Mouse (Mus musculus) kidney, embryonic 15.5 days (tissue): ENCODE results near the gene Cdk6. TPM values are rescaled to one million over a fixed set of nuclear protein-coding genes. Genes with fewer than 3 reads are reported as not detected.
"Not testable (repeated sequence)": the region's sequence is repeated elsewhere in the genome, so short reads cannot be mapped to it uniquely, and the experiment has no call there.

Experiments used
- ATAC-seq: fragments of 200-750 bp; cut with Nextera tagmentation; replicated peaks from 2 replicates; pipeline ENCODE4 v1.8.0; 2017; ENCODE audit warnings: moderate TSS enrichment; ENCODE audit not compliant: low FRiP score
- H3K27ac ChIP-seq: fragments of 300-500 bp; sonication (generic); 2 replicates; pipeline ENCODE4 v1.5.1; 2015; ENCODE audit warnings: mild to moderate bottlenecking, inconsistent platforms
- H3K27me3 ChIP-seq: fragments of 300-500 bp; sonication (generic); 2 replicates; pipeline ENCODE4 v1.6.1; 2015; ENCODE audit warnings: inconsistent platforms
- H3K36me3 ChIP-seq: fragments of 300-500 bp; sonication (generic); 2 replicates; pipeline ENCODE4 v1.6.1; 2015; ENCODE audit warnings: inconsistent platforms
- H3K4me1 ChIP-seq: fragments of 300-500 bp; sonication (generic); 2 replicates; pipeline ENCODE4 v1.6.1; 2015; ENCODE audit warnings: inconsistent platforms
- H3K4me2 ChIP-seq: fragments of 300-500 bp; sonication (generic); 2 replicates; pipeline ENCODE4 v1.6.1; 2015; ENCODE audit warnings: moderate library complexity, mild to moderate bottlenecking, inconsistent platforms
- H3K4me3 ChIP-seq: fragments of 300-500 bp; sonication (generic); replicated peaks from 2 replicates; pipeline ENCODE4 v1.5.1; 2015; ENCODE audit warnings: mild to moderate bottlenecking, inconsistent platforms
- H3K9ac ChIP-seq: fragments of 300-500 bp; sonication (generic); 2 replicates; pipeline ENCODE4 v1.6.1; 2015; ENCODE audit warnings: mild to moderate bottlenecking, inconsistent platforms
- H3K9me3 ChIP-seq: fragments of 300-500 bp; sonication (generic); replicated peaks from 2 replicates; pipeline ENCODE4 v1.6.1; 2016; ENCODE audit warnings: inconsistent platforms
- WGBS: fragments of 180-500 bp; shearing (Covaris S2); methylation state at CpG from one replicate; pipeline ENCODE4 v1.1.7; 2015; ENCODE audit warnings: mixed read lengths; 5-methylcytosine and 5-hydroxymethylcytosine counted together
- polyA plus RNA-seq: library from polyadenylated mRNA; unstranded; fragments of >200 nt; fragmentation: Nextera tagmentation; extraction: Ambion mirVana; gene quantifications from 2 replicates; pipeline ENCODE4 v1.2.1, GENCODE M21; 2015

Cdk6 gene
- polyA plus RNA-seq, 1 experiment from 2014 or later, result 22.3 TPM

DNA sequence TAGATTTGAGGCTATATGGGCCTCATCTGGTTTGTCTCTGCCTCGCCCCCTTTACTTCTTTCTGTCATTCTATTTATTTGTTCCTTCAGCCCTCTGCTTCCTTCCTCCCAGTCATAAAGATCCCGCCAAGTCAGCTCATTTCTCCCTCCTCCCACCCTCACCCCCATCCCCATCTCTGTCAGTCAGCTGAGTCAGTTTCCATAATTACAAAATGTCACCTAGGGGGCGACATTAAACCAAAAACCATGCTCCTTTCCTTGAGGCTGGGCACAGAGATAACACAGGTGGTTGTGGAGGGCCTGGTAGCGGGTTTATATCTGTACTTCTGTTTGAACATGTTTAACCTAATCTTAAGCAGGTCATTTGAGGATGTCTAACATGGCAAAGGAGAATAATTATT lies 171.3 kb downstream of the Cdk6 start:
- no peak overlapping the region for H3K27ac ChIP-seq
- no peaks in the 10 kb centered on the region for H3K36me3 ChIP-seq
- no peak overlapping the region for H3K4me2 ChIP-seq
- no peak overlapping the region for H3K4me3 ChIP-seq
- 49% methylated on average over 4 of the region's 4 CpGs for WGBS
- peaks cover 8% of the 10 kb centered on the region; the same call in 1 of the 2 replicates for H3K4me1 ChIP-seq
- no peak for ATAC-seq
- no peaks in the 10 kb centered on the region for H3K27me3 ChIP-seq
- no peak overlapping the region for H3K9ac ChIP-seq
- no peaks in the 10 kb centered on the region for H3K9me3 ChIP-seq

GRCm38 (mm10) chr5:3514901-3515311 lies 173.6 kb downstream of the Cdk6 start:
- no peaks in the 10 kb centered on the region for H3K9me3 ChIP-seq
- H3K36me3 ChIP-seq, result no peaks in the 10 kb centered on the region
- no peak for ATAC-seq
- 40% methylated on average over 8 of the region's 8 CpGs for WGBS
- H3K27ac ChIP-seq, result no peak overlapping the region
- H3K9ac ChIP-seq, result no peak overlapping the region
- H3K4me1 ChIP-seq, result peaks cover 6% of the 10 kb centered on the region; the same call in 1 of the 2 replicates
- no peak overlapping the region for H3K4me2 ChIP-seq
- no peaks in the 10 kb centered on the region for H3K27me3 ChIP-seq
- no peak overlapping the region for H3K4me3 ChIP-seq

- Histone ChIP-seq H3K27ac (no peak overlapping the region), H3K9me3 (no peaks in the 10 kb centered on the region), H3K27me3 (no peaks in the 10 kb centered on the region), H3K4me2 (no peak overlapping the region), H3K4me3 (no peak overlapping the region), H3K36me3 (no peaks in the 10 kb centered on the region), H3K9ac (no peak overlapping the region), H3K4me1 (peaks cover 6% of the 10 kb centered on the region; the same call in 1 of the 2 replicates)
- ATAC-seq, result no peak
- WGBS, result 91% methylated on average over 9 of the region's 9 CpGs
These were observed 174.2 kb downstream of the Cdk6 start for GRCm38 (mm10) chr5:3515477-3515876.

GRCm38 (mm10) chr5:3516481-3517075 lies 175.3 kb downstream of the Cdk6 start:
- H3K9me3 ChIP-seq, result no peaks in the 10 kb centered on the region
- no peaks in the 10 kb centered on the region for H3K27me3 ChIP-seq
- H3K9ac ChIP-seq, result no peak overlapping the region
- peaks cover 6% of the 10 kb centered on the region; the same call in 1 of the 2 replicates for H3K4me1 ChIP-seq
- ATAC-seq, result peak; percentile 89
- no peaks in the 10 kb centered on the region; the same call in 1 of the 2 replicates for H3K36me3 ChIP-seq
- no peak overlapping the region for H3K27ac ChIP-seq
- no peak overlapping the region for H3K4me3 ChIP-seq
- H3K4me2 ChIP-seq, result no peak overlapping the region
- WGBS, result 49% methylated on average over 9 of the region's 9 CpGs

GRCm38 (mm10) chr5:3520493-3521359 lies 179.4 kb downstream of the Cdk6 start:
- H3K27me3 ChIP-seq, result no peaks in the 10 kb centered on the region
- 85% methylated on average over 18 of the region's 18 CpGs for WGBS
- ATAC-seq, result no peak
- H3K4me1 ChIP-seq, result 0 out of 2 replicates have a peak, but pooled peaks cover 2% of the 10 kb centered on the region
- H3K4me3 ChIP-seq, result no peak overlapping the region
- no peaks in the 10 kb centered on the region for H3K9me3 ChIP-seq
- H3K27ac ChIP-seq, result no peak overlapping the region
- H3K9ac ChIP-seq, result no peak overlapping the region
- H3K36me3 ChIP-seq, result peaks cover 5% of the 10 kb centered on the region
- no peak overlapping the region for H3K4me2 ChIP-seq

DNA sequence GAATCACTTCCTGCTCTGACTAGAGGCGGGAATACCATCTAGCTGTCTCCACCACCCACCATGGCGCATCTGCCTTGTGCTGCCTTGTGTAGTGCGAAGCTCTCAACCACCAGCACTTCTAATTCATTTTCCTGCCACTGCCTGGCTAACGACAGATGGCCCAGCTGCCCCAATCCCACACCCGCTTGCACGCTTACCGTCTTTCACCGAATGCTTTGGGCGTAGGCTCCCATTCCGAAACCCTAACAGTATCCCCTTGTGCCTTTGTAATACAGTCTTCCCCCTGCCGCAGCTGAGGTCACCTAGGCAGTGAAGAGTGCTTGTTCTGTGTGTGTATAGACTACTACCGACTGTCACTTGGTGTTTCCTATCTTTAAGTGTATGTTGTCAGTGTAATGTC lies 180.5 kb downstream of the Cdk6 start:
- H3K4me3 ChIP-seq, result no peak overlapping the region
- no peaks in the 10 kb centered on the region for H3K4me1 ChIP-seq
- ATAC-seq, result no peak
- H3K4me2 ChIP-seq, result no peak overlapping the region
- no peak overlapping the region for H3K9ac ChIP-seq
- no peaks in the 10 kb centered on the region for H3K9me3 ChIP-seq
- H3K36me3 ChIP-seq, result peaks cover 5% of the 10 kb centered on the region
- no peaks in the 10 kb centered on the region for H3K27me3 ChIP-seq
- no peak overlapping the region for H3K27ac ChIP-seq
- WGBS, result 94% methylated on average over 12 of the region's 12 CpGs

DNA sequence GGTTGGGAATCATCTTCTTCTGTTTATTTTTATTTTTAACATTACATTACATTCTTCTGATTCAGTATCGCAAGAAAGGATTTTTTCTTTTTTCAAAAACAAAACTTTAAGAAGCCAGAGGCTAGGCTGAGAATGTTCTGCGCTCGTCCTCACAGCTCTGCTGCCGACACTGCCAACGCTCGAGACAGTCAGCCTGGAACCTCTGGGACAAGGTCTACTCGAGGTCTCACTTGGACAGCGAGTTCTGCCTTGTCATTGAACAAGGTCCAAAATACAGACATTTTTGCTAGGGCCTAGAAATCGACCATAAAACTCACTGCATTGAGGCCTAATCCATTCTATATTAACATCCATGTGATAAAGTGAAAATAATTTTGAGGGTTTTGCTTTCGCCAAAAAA lies 181.5 kb downstream of the Cdk6 start:
- H3K4me3 ChIP-seq, result no peak overlapping the region
- peaks cover 5% of the 10 kb centered on the region; the same call in 1 of the 2 replicates for H3K4me1 ChIP-seq
- no peaks in the 10 kb centered on the region for H3K27me3 ChIP-seq
- peaks cover 5% of the 10 kb centered on the region for H3K36me3 ChIP-seq
- 92% methylated on average over 10 of the region's 10 CpGs for WGBS
- no peak overlapping the region for H3K9ac ChIP-seq
- H3K9me3 ChIP-seq, result no peaks in the 10 kb centered on the region
- no peak overlapping the region for H3K27ac ChIP-seq
- no peak overlapping the region for H3K4me2 ChIP-seq
- no peak for ATAC-seq

DNA sequence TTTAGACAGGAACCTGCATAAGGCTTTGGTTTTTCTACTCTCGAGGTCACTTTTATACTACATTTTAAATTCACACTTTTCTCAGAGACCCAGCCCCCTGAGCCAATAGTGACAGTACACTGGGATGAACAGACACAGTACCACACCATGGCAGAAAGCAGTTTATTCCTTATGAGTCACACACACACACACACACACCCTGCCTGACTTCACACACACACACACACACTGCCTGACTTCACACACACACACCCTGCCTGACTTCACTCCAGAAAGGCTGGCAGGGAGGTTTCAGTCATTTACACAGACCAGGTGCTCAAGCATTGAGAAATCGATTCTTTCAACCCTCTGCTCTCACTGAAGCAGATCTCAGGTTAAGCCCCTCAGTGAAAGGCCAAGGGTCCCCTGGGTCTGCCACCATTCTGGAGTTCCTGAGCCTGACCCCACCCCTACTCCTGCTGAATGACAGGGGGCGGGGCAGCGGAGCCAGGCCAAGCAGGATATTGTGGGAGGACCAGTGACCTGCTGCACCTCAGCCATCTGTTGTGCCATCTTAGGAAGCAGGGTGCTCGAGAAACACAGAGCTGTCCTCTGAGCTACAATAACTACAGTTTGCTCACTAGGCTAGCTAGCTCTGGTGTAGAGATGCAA lies 185.9 kb downstream of the Cdk6 start:
- 32% methylated on average over 5 of the region's 5 CpGs for WGBS
- peak; percentile 81 for ATAC-seq

GRCm38 (mm10) chr5:3529585-3530189 lies 188.4 kb downstream of the Cdk6 start:
- no peak overlapping the region for H3K4me3 ChIP-seq
- H3K27ac ChIP-seq, result no peak overlapping the region
- no peaks in the 10 kb centered on the region for H3K9me3 ChIP-seq
- ATAC-seq, result no peak
- WGBS, result 76% methylated on average over 10 of the region's 10 CpGs
- no peaks in the 10 kb centered on the region for H3K36me3 ChIP-seq
- H3K9ac ChIP-seq, result no peak overlapping the region
- H3K4me1 ChIP-seq, result peaks cover 5% of the 10 kb centered on the region; the same call in 1 of the 2 replicates
- H3K27me3 ChIP-seq, result no peaks in the 10 kb centered on the region
- H3K4me2 ChIP-seq, result no peak overlapping the region

More for the DNA sequence above, 185.9 kb downstream of the Cdk6 start:
- Histone ChIP-seq H3K9me3 (no peaks in the 10 kb centered on the region), H3K27ac (no peak overlapping the region), H3K4me1 (peaks cover 5% of the 10 kb centered on the region; the same call in 1 of the 2 replicates), H3K4me2 (no peak overlapping the region), H3K4me3 (no peak overlapping the region), H3K27me3 (no peaks in the 10 kb centered on the region), H3K9ac (no peak overlapping the region), H3K36me3 (peaks cover 2% of the 10 kb centered on the region; the same call in 1 of the 2 replicates)

- not testable (repeated sequence) for H3K27me3 ChIP-seq, H3K4me1 ChIP-seq, H3K4me3 ChIP-seq, H3K27ac ChIP-seq, ATAC-seq, H3K4me2 ChIP-seq, H3K9me3 ChIP-seq, H3K9ac ChIP-seq, H3K36me3 ChIP-seq
These were observed 190.8 kb downstream of the Cdk6 start for GRCm38 (mm10) chr5:3532048-3532447.

- ATAC-seq, result no peak
These were observed 195.4 kb downstream of the Cdk6 start for GRCm38 (mm10) chr5:3536592-3537212.

More at GRCm38 (mm10) chr5:3536592-3537212, 195.4 kb downstream of the Cdk6 start:
- WGBS, result 74% methylated on average over 3 of the region's 3 CpGs
- no peak overlapping the region for H3K4me2 ChIP-seq
- no peak overlapping the region for H3K27ac ChIP-seq
- no peaks in the 10 kb centered on the region for H3K27me3 ChIP-seq
- H3K36me3 ChIP-seq, result no peaks in the 10 kb centered on the region
- H3K9ac ChIP-seq, result no peak overlapping the region
- H3K4me1 ChIP-seq, result no peaks in the 10 kb centered on the region
- H3K4me3 ChIP-seq, result no peak overlapping the region
- H3K9me3 ChIP-seq, result no peaks in the 10 kb centered on the region
